Mouse (Mus musculus) left cerebral cortex, postnatal 10 days (tissue): ENCODE data around the gene Dazap1. TPM values are rescaled to one million over a fixed set of nuclear protein-coding genes. Genes with fewer than 3 reads are reported as not detected.
"Not testable (repeated sequence)": the region's sequence is repeated elsewhere in the genome, so short reads cannot be mapped to it uniquely, and the experiment has no call there.

ENCODE experiments used
- DNase-seq, 2 experiments: peaks; one replicate each; pipeline ENCODE4 v3.0.0; 2021 to 2022; ENCODE audit warnings: low spot score in 2 of 2, mixed read lengths in 1 of 2; ENCODE audit errors: extremely low spot score in 1 of 2
- intact Hi-C: fragments of 180-260 bp; cut with DNase I; formaldehyde crosslinking; loops from one replicate; pipeline ENCODE4 v1.15.1; 2025
- total RNA-seq, 2 experiments: library from RNA; stranded (reverse); gene quantifications; 2 replicates each; pipeline ENCODE4 v1.2.3; 2021

Gene Dazap1
- total RNA-seq: 10 to 100 TPM; 95.2 to 98.6 TPM

- intact Hi-C loops: no loop called here
- peak; percentile 90 to 96 for DNase-seq
Measured at GRCm38 (mm10) chr10:80260642-80261584, at the start of gene Dazap1, which contains the start of gene Gamt. Gene Dazap1, plus strand, starts transcription at chr10:80261486. Gene Gamt, minus strand, starts transcription at chr10:80261012.

- DNase-seq, intact Hi-C loops: not testable (repeated sequence)
Measured at GRCm38 (mm10) chr10:80211547-80212103, 49.7 kb upstream of the Dazap1 start.

GRCm38 (mm10) chr10:80215048-80215772, 46.1 kb upstream of the Dazap1 start:
- intact Hi-C loops: no loop called here
- no peak for DNase-seq

GRCm38 (mm10) chr10:80220676-80221075, 40.6 kb upstream of the Dazap1 start:
- intact Hi-C loops: no loop called here

GRCm38 (mm10) chr10:80223137-80223536, 38.1 kb upstream of the Dazap1 start:
- intact Hi-C loops: not testable (repeated sequence)

More at GRCm38 (mm10) chr10:80220676-80221075, 40.6 kb upstream of the Dazap1 start:
- no peak for DNase-seq

GRCm38 (mm10) chr10:80226071-80226415, 35.2 kb upstream of the Dazap1 start:
- intact Hi-C loops: no loop called here
- DNase-seq: no peak

More at GRCm38 (mm10) chr10:80223137-80223536, 38.1 kb upstream of the Dazap1 start:
- DNase-seq: not testable (repeated sequence)

GRCm38 (mm10) chr10:80226416-80227165, 34.7 kb upstream of the Dazap1 start, which contains the start of gene Mum1:
Gene Mum1, plus strand, starts transcription at chr10:80226434.
- intact Hi-C loops: no loop called here
- DNase-seq: peak; percentile 98 to 99

- DNase-seq: no peak
- intact Hi-C loops: no loop called here
Measured at GRCm38 (mm10) chr10:80227166-80227539, 34.1 kb upstream of the Dazap1 start.

- DNase-seq: peak in 1 of 2 experiments; percentile 55
- intact Hi-C loops: no loop called here
Measured at GRCm38 (mm10) chr10:80227877-80228775, 33.2 kb upstream of the Dazap1 start.

GRCm38 (mm10) chr10:80236145-80236825, 25.0 kb upstream of the Dazap1 start:
- intact Hi-C loops: no loop called here
- DNase-seq: no peak

GRCm38 (mm10) chr10:80237020-80237419, 24.3 kb upstream of the Dazap1 start:
- intact Hi-C loops: no loop called here
- DNase-seq: no peak

GRCm38 (mm10) chr10:80238306-80238705, 23.0 kb upstream of the Dazap1 start:
- intact Hi-C loops: no loop called here
- no peak for DNase-seq

GRCm38 (mm10) chr10:80239791-80240190, 21.5 kb upstream of the Dazap1 start:
- no peak for DNase-seq
- intact Hi-C loops: loop anchor here (10.0 kb wide), 1 partner anchor 255 kb away; the partner anchor contains the start of genes Cnn2 and Tmem259

GRCm38 (mm10) chr10:80242088-80242487, 19.2 kb upstream of the Dazap1 start:
- intact Hi-C loops: loop anchor here (10.0 kb wide), 1 partner anchor 257 kb away; the partner anchor contains the start of genes Cnn2 and Tmem259
- no peak for DNase-seq

GRCm38 (mm10) chr10:80242607-80243006, 18.7 kb upstream of the Dazap1 start:
- no peak for DNase-seq
- intact Hi-C loops: loop anchor here (10.0 kb wide), 1 partner anchor 258 kb away; the partner anchor contains the start of genes Cnn2 and Tmem259

- intact Hi-C loops: loop anchor here (1.0 to 10.0 kb wide), 2 partner anchors 66 to 260 kb away; partner anchors contain the start of genes Cnn2, Efna2 and Tmem259
- peak in 1 of 2 experiments; percentile 70 for DNase-seq
Measured at GRCm38 (mm10) chr10:80244791-80245399, 16.4 kb upstream of the Dazap1 start.
